Mouse (Mus musculus): Measurements from ENCODE around the gene Zbtb34.

Gene Zbtb34

GRCm38 (mm10) chr2:33402236-33402635, 28.9 kb downstream of the Zbtb34 start:
- Histone ChIP-seq H3K4me1 (replicated peaks; ENCODE audit: low read depth, low read length) (peaks cover 15% of the 10 kb centered on the region), H3K36me3 (ENCODE audit: insufficient read depth, low read length) (peaks cover 15% of the 10 kb centered on the region), H3K27me3 (ENCODE audit: insufficient read depth, low read length) (no peaks in the 10 kb centered on the region), H3K4me3 (replicated peaks; ENCODE audit: low read length) (no peak overlapping the region), H3K9me3 (ENCODE audit: low read length) (no peaks in the 10 kb centered on the region)
- TF ChIP-seq NANOG (IDR thresholded peaks at IDR 0.05; ENCODE audit: borderline replicate concordance, low read length): no peak
- TF ChIP-seq POU5F1 (IDR thresholded peaks at IDR 0.05; ENCODE audit: borderline replicate concordance, low read length): no peak
- peak; percentile 50 for TF ChIP-seq CTCF (conservative IDR thresholded peaks at IDR 0.05; ENCODE audit: low read length)

- peaks cover 7% of the 10 kb centered on the region for H3K36me3 ChIP-seq (ENCODE audit: insufficient read depth, low read length)
- no peak for TF ChIP-seq NANOG (IDR thresholded peaks at IDR 0.05; ENCODE audit: borderline replicate concordance, low read length)
- TF ChIP-seq CTCF (conservative IDR thresholded peaks at IDR 0.05; ENCODE audit: low read length): no peak; the same call in 1 of the 2 replicates
- no peak for TF ChIP-seq POU5F1 (IDR thresholded peaks at IDR 0.05; ENCODE audit: borderline replicate concordance, low read length)
- no peaks in the 10 kb centered on the region for H3K27me3 ChIP-seq (ENCODE audit: insufficient read depth, low read length)
- H3K4me1 ChIP-seq (replicated peaks; ENCODE audit: low read depth, low read length): peaks cover 8% of the 10 kb centered on the region
- no peaks in the 10 kb centered on the region for H3K9me3 ChIP-seq (ENCODE audit: low read length)
- H3K4me3 ChIP-seq (replicated peaks; ENCODE audit: low read length): no peak overlapping the region
Observed at GRCm38 (mm10) chr2:33401217-33401616, 29.9 kb downstream of the Zbtb34 start.

- no peaks in the 10 kb centered on the region for H3K9me3 ChIP-seq (ENCODE audit: low read length)
- H3K27me3 ChIP-seq (ENCODE audit: insufficient read depth, low read length): no peaks in the 10 kb centered on the region
- TF ChIP-seq CTCF (conservative IDR thresholded peaks at IDR 0.05; ENCODE audit: low read length): no peak
- no peak for TF ChIP-seq POU5F1 (IDR thresholded peaks at IDR 0.05; ENCODE audit: borderline replicate concordance, low read length)
- TF ChIP-seq NANOG (IDR thresholded peaks at IDR 0.05; ENCODE audit: borderline replicate concordance, low read length): no peak
- H3K36me3 ChIP-seq (ENCODE audit: insufficient read depth, low read length): peaks cover under 1% of the 10 kb centered on the region; the same call in 1 of the 2 replicates
- peaks cover 3% of the 10 kb centered on the region for H3K4me1 ChIP-seq (replicated peaks; ENCODE audit: low read depth, low read length)
- H3K4me3 ChIP-seq (replicated peaks; ENCODE audit: low read length): no peak overlapping the region
Observed at GRCm38 (mm10) chr2:33400541-33400940, 30.6 kb downstream of the Zbtb34 start.

- H3K4me3 ChIP-seq (replicated peaks; ENCODE audit: low read length): no peak overlapping the region
- no peaks in the 10 kb centered on the region for H3K9me3 ChIP-seq (ENCODE audit: low read length)
- H3K27me3 ChIP-seq (ENCODE audit: insufficient read depth, low read length): no peaks in the 10 kb centered on the region
- TF ChIP-seq CTCF (conservative IDR thresholded peaks at IDR 0.05; ENCODE audit: low read length): no peak
- TF ChIP-seq NANOG (IDR thresholded peaks at IDR 0.05; ENCODE audit: borderline replicate concordance, low read length): no peak
- TF ChIP-seq POU5F1 (IDR thresholded peaks at IDR 0.05; ENCODE audit: borderline replicate concordance, low read length): no peak
- H3K36me3 ChIP-seq (ENCODE audit: insufficient read depth, low read length): no peaks in the 10 kb centered on the region
- H3K4me1 ChIP-seq (replicated peaks; ENCODE audit: low read depth, low read length): peaks cover 12% of the 10 kb centered on the region
Observed at GRCm38 (mm10) chr2:33399091-33399490, 32.0 kb downstream of the Zbtb34 start.

- Histone ChIP-seq H3K27me3 (ENCODE audit: insufficient read depth, low read length) (no peaks in the 10 kb centered on the region), H3K4me3 (replicated peaks; ENCODE audit: low read length) (no peak overlapping the region), H3K36me3 (ENCODE audit: insufficient read depth, low read length) (no peaks in the 10 kb centered on the region), H3K9me3 (ENCODE audit: low read length) (no peaks in the 10 kb centered on the region), H3K4me1 (replicated peaks; ENCODE audit: low read depth, low read length) (peaks cover 21% of the 10 kb centered on the region)
- no peak for TF ChIP-seq NANOG (IDR thresholded peaks at IDR 0.05; ENCODE audit: borderline replicate concordance, low read length)
- no peak for TF ChIP-seq POU5F1 (IDR thresholded peaks at IDR 0.05; ENCODE audit: borderline replicate concordance, low read length)
- TF ChIP-seq CTCF (conservative IDR thresholded peaks at IDR 0.05; ENCODE audit: low read length): no peak
Observed at GRCm38 (mm10) chr2:33397036-33397435, 34.1 kb downstream of the Zbtb34 start.

- TF ChIP-seq CTCF (conservative IDR thresholded peaks at IDR 0.05; ENCODE audit: low read length) (no peak), POU5F1 (IDR thresholded peaks at IDR 0.05; ENCODE audit: borderline replicate concordance, low read length) (no peak), NANOG (IDR thresholded peaks at IDR 0.05; ENCODE audit: borderline replicate concordance, low read length) (no peak)
- H3K9me3 ChIP-seq (ENCODE audit: low read length): no peaks in the 10 kb centered on the region; the same call in 1 of the 2 replicates
- no peaks in the 10 kb centered on the region for H3K36me3 ChIP-seq (ENCODE audit: insufficient read depth, low read length)
- peaks cover 20% of the 10 kb centered on the region for H3K4me1 ChIP-seq (replicated peaks; ENCODE audit: low read depth, low read length)
- H3K4me3 ChIP-seq (replicated peaks; ENCODE audit: low read length): no peak overlapping the region
- H3K27me3 ChIP-seq (ENCODE audit: insufficient read depth, low read length): no peaks in the 10 kb centered on the region
Observed at GRCm38 (mm10) chr2:33395053-33395452, 36.1 kb downstream of the Zbtb34 start.

GRCm38 (mm10) chr2:33393951-33394635, 37.0 kb downstream of the Zbtb34 start:
- peaks cover 20% of the 10 kb centered on the region for H3K4me1 ChIP-seq (replicated peaks; ENCODE audit: low read depth, low read length)
- no peaks in the 10 kb centered on the region for H3K36me3 ChIP-seq (ENCODE audit: insufficient read depth, low read length)
- TF ChIP-seq POU5F1 (IDR thresholded peaks at IDR 0.05; ENCODE audit: borderline replicate concordance, low read length) (no peak), CTCF (conservative IDR thresholded peaks at IDR 0.05; ENCODE audit: low read length) (no peak), NANOG (IDR thresholded peaks at IDR 0.05; ENCODE audit: borderline replicate concordance, low read length) (no peak)

GRCm38 (mm10) chr2:33393021-33393420, 38.1 kb downstream of the Zbtb34 start:
- H3K27me3 ChIP-seq (ENCODE audit: insufficient read depth, low read length): no peaks in the 10 kb centered on the region
- H3K36me3 ChIP-seq (ENCODE audit: insufficient read depth, low read length): no peaks in the 10 kb centered on the region
- no peak for TF ChIP-seq POU5F1 (IDR thresholded peaks at IDR 0.05; ENCODE audit: borderline replicate concordance, low read length)
- no peak for TF ChIP-seq CTCF (conservative IDR thresholded peaks at IDR 0.05; ENCODE audit: low read length)
- no peak overlapping the region for H3K4me3 ChIP-seq (replicated peaks; ENCODE audit: low read length)
- no peaks in the 10 kb centered on the region; the same call in 1 of the 2 replicates for H3K9me3 ChIP-seq (ENCODE audit: low read length)
- H3K4me1 ChIP-seq (replicated peaks; ENCODE audit: low read depth, low read length): peaks cover 20% of the 10 kb centered on the region

More at GRCm38 (mm10) chr2:33393951-33394635, 37.0 kb downstream of the Zbtb34 start:
- Histone ChIP-seq H3K4me3 (replicated peaks; ENCODE audit: low read length) (no peak overlapping the region), H3K9me3 (ENCODE audit: low read length) (no peaks in the 10 kb centered on the region; the same call in 1 of the 2 replicates), H3K27me3 (ENCODE audit: insufficient read depth, low read length) (no peaks in the 10 kb centered on the region)

Data from E14TG2a.4 (cell line).